Mouse (Mus musculus) kidney, embryonic 16.5 days (tissue): ENCODE data around the gene Grm4. TPM values are rescaled to one million over a fixed set of nuclear protein-coding genes. Genes with fewer than 3 reads are reported as not detected.

Experiments
- ATAC-seq: fragments of 200-750 bp; cut with Nextera tagmentation; 2 replicates; pipeline ENCODE4 v1.8.0; 2017; ENCODE audit warnings: moderate TSS enrichment; ENCODE audit not compliant: low FRiP score, low TSS enrichment
- H3K27ac ChIP-seq: fragments of 300-500 bp; sonication (generic); 2 replicates; pipeline ENCODE4 v1.5.1; 2014; ENCODE audit warnings: low read length
- H3K27me3 ChIP-seq: fragments of 300-500 bp; sonication (generic); 2 replicates; pipeline ENCODE4 v1.6.1; 2014; ENCODE audit warnings: low read length, control low read depth, mixed read lengths; ENCODE audit not compliant: insufficient read depth
- H3K36me3 ChIP-seq: fragments of 300-500 bp; sonication (generic); 2 replicates; pipeline ENCODE4 v1.6.1; 2014; ENCODE audit warnings: low read length, control low read depth, mixed read lengths; ENCODE audit not compliant: insufficient read depth
- H3K4me1 ChIP-seq: fragments of 300-500 bp; sonication (generic); 2 replicates; pipeline ENCODE4 v1.6.1; 2014; ENCODE audit warnings: low read length, control low read depth, mixed read lengths; ENCODE audit not compliant: insufficient read depth
- H3K4me2 ChIP-seq: fragments of 300-500 bp; sonication (generic); replicated peaks from 2 replicates; pipeline ENCODE4 v1.6.1; 2014; ENCODE audit warnings: low read depth, low read length
- H3K4me3 ChIP-seq: fragments of 300-500 bp; sonication (generic); 2 replicates; pipeline ENCODE4 v1.5.1; 2014; ENCODE audit warnings: mild to moderate bottlenecking, low read length
- H3K9ac ChIP-seq: fragments of 300-500 bp; sonication (generic); replicated peaks from 2 replicates; pipeline ENCODE4 v1.6.1; 2014; ENCODE audit warnings: low read length
- H3K9me3 ChIP-seq: fragments of 300-500 bp; sonication (generic); 2 replicates; pipeline ENCODE4 v1.6.1; 2016; ENCODE audit warnings: low read length, control low read depth
- WGBS: fragments of 180-500 bp; shearing (Covaris S2); extraction: QIAGEN DNeasy Blood & Tissue Kit; methylation state at CpG from one replicate; pipeline ENCODE4 v1.1.7; 2014; 5-methylcytosine and 5-hydroxymethylcytosine counted together
- polyA plus RNA-seq: library from polyadenylated mRNA; unstranded; fragments of >200 nt; fragmentation: Nextera tagmentation; extraction: Ambion mirVana; gene quantifications from 2 replicates; pipeline ENCODE4 v1.2.1, GENCODE M21; 2015

Gene Grm4
- polyA plus RNA-seq, 1 experiment from 2014 or later: 0.91 TPM

DNA sequence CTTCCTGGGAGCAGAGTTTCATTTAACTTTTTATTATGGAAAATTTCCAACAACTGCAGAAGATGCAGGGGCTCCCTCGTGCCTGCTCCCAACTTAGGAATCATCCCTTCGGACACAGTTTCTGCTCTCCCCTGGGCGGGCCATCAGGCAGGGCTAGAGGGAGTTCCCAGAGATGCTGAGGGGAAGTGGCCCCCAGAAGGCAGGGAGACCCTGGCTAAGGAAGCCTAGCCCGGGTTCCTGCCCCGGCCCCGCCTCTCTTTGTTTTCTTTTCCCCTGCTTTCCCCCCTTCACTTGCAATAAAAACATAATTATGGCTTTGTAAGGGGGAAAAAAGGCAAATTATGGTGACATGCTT is 98.9 kb downstream of the Grm4 start:
- 8% methylated on average over 6 of the region's 6 CpGs for WGBS
- 0 out of 2 replicates have a peak, but pooled peaks have one; percentile 69 for ATAC-seq
- Histone ChIP-seq H3K36me3 (no peaks in the 10 kb centered on the region), H3K4me3 (no peak overlapping the region), H3K9me3 (no peaks in the 10 kb centered on the region), H3K27me3 (no peaks in the 10 kb centered on the region), H3K4me2 (peak overlapping the region; percentile 11; the same call in 1 of the 2 replicates), H3K9ac (no peak overlapping the region), H3K4me1 (peaks cover 24% of the 10 kb centered on the region), H3K27ac (peak overlapping the region; percentile 56; the same call in 1 of the 2 replicates)

DNA sequence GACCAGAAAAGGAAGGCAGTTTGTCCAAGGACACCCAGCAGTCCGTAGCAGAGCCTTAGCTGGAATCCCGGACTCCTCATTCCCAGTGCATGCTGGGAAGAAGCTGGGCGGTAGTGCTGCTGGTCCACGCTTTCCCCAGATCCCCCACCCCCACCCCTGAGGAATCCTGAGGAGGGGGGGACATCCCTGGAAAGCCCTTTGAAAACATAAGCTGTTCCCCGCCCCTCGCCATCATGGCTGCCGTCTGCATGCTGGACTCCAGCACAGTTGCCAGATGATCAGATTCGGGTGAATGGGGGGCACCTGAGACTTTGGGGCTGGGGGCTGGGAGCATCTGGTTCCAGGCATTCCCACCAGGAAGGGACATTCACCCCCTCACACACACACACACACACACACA is 99.4 kb downstream of the Grm4 start:
- no peak for ATAC-seq
- peak overlapping the region; percentile 11; the same call in 1 of the 2 replicates for H3K4me2 ChIP-seq
- 43% methylated on average over 8 of the region's 8 CpGs for WGBS

DNA sequence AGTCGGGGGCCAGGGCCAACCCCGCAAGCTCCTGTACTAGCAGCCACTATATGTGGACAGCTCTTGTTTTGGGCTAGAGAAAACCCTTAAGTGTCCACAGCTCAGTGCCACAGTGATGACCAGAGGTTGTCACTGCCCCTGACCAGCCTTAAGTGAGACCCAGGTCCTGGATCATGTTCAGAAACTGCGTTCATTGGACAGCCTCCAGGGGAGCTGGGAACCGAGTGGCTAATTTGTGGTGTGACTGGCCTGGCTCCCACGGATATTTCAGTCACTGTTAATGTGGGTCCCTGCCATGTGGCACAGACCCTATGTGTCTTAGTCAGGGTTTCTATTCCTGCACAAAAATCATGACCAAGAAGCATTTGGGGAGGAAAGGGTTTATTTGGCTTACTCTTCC is 112.2 kb downstream of the Grm4 start:
- no peak for ATAC-seq
- H3K36me3 ChIP-seq: no peaks in the 10 kb centered on the region
- no peak overlapping the region for H3K4me3 ChIP-seq
- no peaks in the 10 kb centered on the region for H3K9me3 ChIP-seq
- H3K9ac ChIP-seq: no peak overlapping the region
- no peak overlapping the region for H3K4me2 ChIP-seq
- WGBS: 73% methylated on average over 5 of the region's 5 CpGs
- H3K27me3 ChIP-seq: no peaks in the 10 kb centered on the region
- H3K4me1 ChIP-seq: no peaks in the 10 kb centered on the region; the same call in 1 of the 2 replicates
- H3K27ac ChIP-seq: no peak overlapping the region

More for the DNA sequence above, 99.4 kb downstream of the Grm4 start:
- no peaks in the 10 kb centered on the region for H3K27me3 ChIP-seq
- H3K9ac ChIP-seq: no peak overlapping the region
- peaks cover 24% of the 10 kb centered on the region for H3K4me1 ChIP-seq
- peak overlapping the region; percentile 16; the same call in 1 of the 2 replicates for H3K27ac ChIP-seq
- no peak overlapping the region for H3K4me3 ChIP-seq
- H3K36me3 ChIP-seq: no peaks in the 10 kb centered on the region
- H3K9me3 ChIP-seq: no peaks in the 10 kb centered on the region

DNA sequence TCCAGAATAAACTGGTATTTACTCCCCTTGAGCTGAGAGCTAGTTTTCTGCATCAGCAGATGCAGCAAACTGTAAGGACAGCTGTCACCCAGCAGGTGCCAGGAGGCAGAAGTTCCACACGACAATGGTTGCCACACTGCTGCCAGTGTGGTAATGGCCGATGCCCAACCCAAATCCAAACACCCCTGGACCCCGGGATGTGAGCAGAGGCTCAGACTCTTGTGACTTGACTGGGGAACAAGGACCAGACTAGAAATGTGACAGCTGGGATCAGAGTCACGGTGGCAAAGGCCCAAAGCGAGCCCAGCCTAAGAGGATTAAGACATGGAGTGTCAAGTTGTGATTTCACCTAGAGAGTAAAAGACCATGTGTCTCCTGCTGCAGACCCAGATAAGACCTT is 112.7 kb downstream of the Grm4 start:
- Histone ChIP-seq H3K9ac (no peak overlapping the region), H3K36me3 (no peaks in the 10 kb centered on the region), H3K9me3 (no peaks in the 10 kb centered on the region), H3K4me1 (no peaks in the 10 kb centered on the region; the same call in 1 of the 2 replicates), H3K27ac (no peak overlapping the region), H3K4me2 (no peak overlapping the region), H3K4me3 (no peak overlapping the region), H3K27me3 (no peaks in the 10 kb centered on the region)
- ATAC-seq: no peak
- 79% methylated on average over 5 of the region's 5 CpGs for WGBS

DNA sequence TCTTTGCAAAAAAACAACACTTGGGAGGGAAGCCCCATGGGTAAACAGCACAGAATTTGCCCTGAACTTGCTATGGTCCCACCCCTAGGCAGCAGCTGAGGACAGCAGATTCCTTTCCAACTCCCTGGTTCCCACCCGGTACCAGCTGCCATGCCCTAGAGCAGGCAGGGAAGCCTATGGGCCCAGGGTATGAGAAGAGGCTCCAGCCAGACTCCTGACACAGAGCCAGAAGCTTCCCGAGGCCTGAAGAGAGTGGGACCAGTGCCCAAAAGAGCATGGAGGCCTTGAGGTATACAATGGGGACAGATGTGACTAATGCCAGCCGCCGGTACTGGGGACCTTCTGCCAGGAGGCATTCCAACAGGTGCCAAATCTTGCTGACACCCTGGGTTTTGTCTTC is 114.2 kb downstream of the Grm4 start:
- Histone ChIP-seq H3K27ac (no peak overlapping the region), H3K4me2 (no peak overlapping the region), H3K4me1 (no peaks in the 10 kb centered on the region), H3K9ac (no peak overlapping the region), H3K4me3 (no peak overlapping the region), H3K36me3 (no peaks in the 10 kb centered on the region), H3K27me3 (no peaks in the 10 kb centered on the region), H3K9me3 (no peaks in the 10 kb centered on the region)
- WGBS: 90% methylated on average over 4 of the region's 4 CpGs
- ATAC-seq: 0 out of 2 replicates have a peak, but pooled peaks have one; percentile 46

DNA sequence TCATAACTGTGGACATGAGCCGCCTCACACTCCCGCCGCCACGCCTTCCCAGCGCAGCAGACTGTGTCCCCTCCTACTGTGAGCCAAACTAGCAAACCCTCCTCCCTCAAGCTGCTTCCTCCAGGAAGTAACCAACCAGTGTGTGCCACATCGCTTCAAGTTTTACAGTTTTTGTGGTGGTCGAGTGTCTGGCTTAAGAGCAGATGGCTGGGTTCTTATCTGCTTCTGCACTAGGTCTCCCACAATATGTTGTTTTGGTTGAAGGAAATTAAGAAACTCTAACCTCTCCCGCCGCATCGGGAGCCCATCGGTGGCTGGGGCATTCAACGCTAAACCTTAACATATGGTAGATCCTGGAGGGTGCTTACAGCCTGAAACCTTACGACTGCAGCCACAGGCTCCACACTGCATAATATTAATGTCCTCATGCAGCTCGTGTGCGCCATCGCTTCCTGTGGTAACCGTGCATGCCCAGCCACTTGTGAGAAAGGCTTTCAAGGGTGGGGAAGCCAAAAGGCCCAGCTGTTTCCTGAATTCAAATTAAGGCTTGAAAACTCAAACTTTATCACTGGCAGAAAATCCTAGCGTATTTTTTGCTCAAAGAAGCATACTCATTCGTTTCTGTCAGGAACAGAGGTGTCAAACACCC is 115.7 kb downstream of the Grm4 start:
- no peaks in the 10 kb centered on the region for H3K27me3 ChIP-seq

DNA sequence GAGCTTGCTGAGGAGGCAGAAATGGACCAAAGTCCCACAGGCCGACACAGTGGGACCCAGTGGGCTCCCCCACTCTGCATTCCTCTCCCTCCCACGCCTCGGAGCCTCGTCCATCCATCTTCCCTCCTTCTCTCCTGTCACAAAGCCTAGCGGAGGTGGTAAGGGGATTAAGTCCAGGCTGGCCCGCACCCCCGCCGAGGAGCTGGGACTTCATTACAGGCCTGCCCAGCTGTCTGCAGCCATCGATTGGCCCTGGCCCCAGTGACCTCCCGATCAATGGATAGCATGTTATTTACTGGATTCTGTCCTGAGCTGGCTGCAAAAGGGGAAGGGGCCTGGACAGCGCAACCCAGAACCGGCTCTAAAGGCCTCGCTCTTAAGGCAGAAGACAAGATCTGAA is 120.0 kb downstream of the Grm4 start:
- WGBS: 35% methylated on average over 13 of the region's 13 CpGs
- ATAC-seq: no peak
- no peaks in the 10 kb centered on the region for H3K9me3 ChIP-seq
- H3K4me3 ChIP-seq: no peak overlapping the region
- 0 out of 2 replicates have a peak, but pooled peaks cover 2% of the 10 kb centered on the region for H3K4me1 ChIP-seq
- H3K4me2 ChIP-seq: no peak overlapping the region
- H3K36me3 ChIP-seq: no peaks in the 10 kb centered on the region
- no peaks in the 10 kb centered on the region for H3K27me3 ChIP-seq
- H3K9ac ChIP-seq: no peak overlapping the region
- no peak overlapping the region for H3K27ac ChIP-seq

More for the DNA sequence above, 115.7 kb downstream of the Grm4 start:
- WGBS: 89% methylated on average over 19 of the region's 19 CpGs
- Histone ChIP-seq H3K9me3 (no peaks in the 10 kb centered on the region), H3K4me1 (0 out of 2 replicates have a peak, but pooled peaks cover 2% of the 10 kb centered on the region), H3K36me3 (no peaks in the 10 kb centered on the region), H3K27ac (no peak overlapping the region), H3K4me3 (no peak overlapping the region), H3K4me2 (no peak overlapping the region), H3K9ac (no peak overlapping the region)
- no peak for ATAC-seq

DNA sequence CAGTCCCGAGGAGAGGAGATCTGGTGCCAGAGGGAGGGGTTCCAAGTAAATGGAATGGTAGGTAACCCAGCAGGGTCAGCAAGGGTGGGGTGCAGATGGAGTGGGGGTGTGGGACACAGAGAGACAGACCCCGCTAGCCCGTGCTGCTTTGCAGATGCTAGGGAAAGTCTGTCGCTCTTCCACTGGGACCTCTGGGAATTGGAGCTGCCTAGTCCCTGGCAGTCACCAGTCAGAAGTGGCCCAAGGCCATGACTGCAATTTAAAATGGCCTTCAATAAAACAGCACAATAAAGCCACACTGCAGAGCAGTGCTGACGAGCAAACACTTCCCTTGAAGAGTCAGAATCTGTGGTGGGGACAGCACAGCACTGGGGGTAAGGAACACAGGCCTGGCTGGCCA is 127.3 kb downstream of the Grm4 start:
- ATAC-seq: no peak
- H3K27me3 ChIP-seq: no peaks in the 10 kb centered on the region
- H3K4me3 ChIP-seq: no peak overlapping the region
- no peaks in the 10 kb centered on the region for H3K9me3 ChIP-seq
- 68% methylated on average over 5 of the region's 5 CpGs for WGBS
- no peak overlapping the region for H3K27ac ChIP-seq
- no peak overlapping the region for H3K4me2 ChIP-seq
- no peak overlapping the region for H3K9ac ChIP-seq
- no peaks in the 10 kb centered on the region for H3K4me1 ChIP-seq
- no peaks in the 10 kb centered on the region for H3K36me3 ChIP-seq

DNA sequence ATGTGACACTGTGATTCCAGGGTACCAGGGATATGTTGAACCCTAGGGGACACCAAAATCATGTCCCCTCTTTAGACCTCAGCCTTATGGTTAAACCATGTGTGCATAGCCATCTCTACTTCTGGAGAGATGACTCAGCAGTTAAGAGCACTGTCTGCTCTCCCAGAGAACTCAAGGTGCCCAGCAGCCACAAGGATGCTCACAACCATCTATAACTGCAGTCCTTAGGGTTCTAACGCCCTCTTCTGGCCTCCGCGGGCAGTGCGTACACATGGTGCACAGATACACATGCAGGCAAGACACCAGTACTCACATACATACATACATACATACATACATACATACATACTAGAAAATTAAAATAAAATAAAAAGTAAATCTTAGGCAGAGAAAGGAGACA is 127.8 kb downstream of the Grm4 start:
- Histone ChIP-seq H3K9ac (no peak overlapping the region), H3K9me3 (no peaks in the 10 kb centered on the region), H3K4me2 (no peak overlapping the region), H3K4me3 (no peak overlapping the region), H3K4me1 (no peaks in the 10 kb centered on the region), H3K27ac (no peak overlapping the region), H3K27me3 (no peaks in the 10 kb centered on the region), H3K36me3 (no peaks in the 10 kb centered on the region)
- 85% methylated on average over 4 of the region's 4 CpGs for WGBS
- ATAC-seq: no peak

DNA sequence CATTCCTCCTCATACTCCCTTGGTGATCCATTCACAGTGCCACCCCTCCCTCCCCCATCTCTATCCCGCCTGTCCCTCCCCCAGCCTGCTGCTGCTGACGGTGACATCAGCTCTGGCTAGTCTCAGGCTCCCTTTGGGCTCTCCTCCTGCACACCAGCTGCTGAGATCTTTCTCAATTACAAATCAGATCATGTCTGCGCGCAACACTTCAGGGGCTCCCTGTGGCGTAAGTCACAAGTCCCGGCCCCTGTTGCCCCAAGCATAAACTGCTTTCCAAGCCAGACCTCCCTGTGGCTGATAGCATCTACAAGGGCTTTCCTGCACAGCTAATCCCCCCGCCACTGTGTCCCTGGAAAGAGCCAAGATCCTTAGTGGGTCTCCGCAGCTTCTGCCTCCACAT is 128.3 kb downstream of the Grm4 start:
- ATAC-seq: no peak
- H3K4me1 ChIP-seq: 0 out of 2 replicates have a peak, but pooled peaks cover under 1% of the 10 kb centered on the region
- H3K9ac ChIP-seq: no peak overlapping the region
- no peaks in the 10 kb centered on the region for H3K36me3 ChIP-seq
- H3K4me2 ChIP-seq: no peak overlapping the region
- H3K4me3 ChIP-seq: no peak overlapping the region
- no peaks in the 10 kb centered on the region for H3K9me3 ChIP-seq
- no peak overlapping the region for H3K27ac ChIP-seq
- H3K27me3 ChIP-seq: no peaks in the 10 kb centered on the region
- WGBS: 59% methylated on average over 8 of the region's 8 CpGs
